Mouse (Mus musculus) stomach, postnatal 0 days (tissue): Measurements from ENCODE around the gene Wnk4. TPM values are rescaled to one million over a fixed set of nuclear protein-coding genes. Genes with fewer than 3 reads are reported as not detected.
A peak's percentile ranks its signal among the peaks of the same experiment; 100 is the strongest.

ENCODE experiments used
- ATAC-seq: fragments of 200-750 bp; cut with Nextera tagmentation; 2 replicates; pipeline ENCODE4 v1.8.0; 2017; ENCODE audit not compliant: low FRiP score, low TSS enrichment
- DNase-seq: peaks from one replicate; pipeline ENCODE4 v3.0.0-alpha.2; 2016; ENCODE audit warnings: low spot score
- H3K27ac ChIP-seq: fragments of 300-500 bp; sonication (generic); replicated peaks from 2 replicates; pipeline ENCODE4 v1.5.1; 2014; ENCODE audit warnings: mild to moderate bottlenecking, control low read depth
- H3K27me3 ChIP-seq: fragments of 300-500 bp; sonication (generic); 2 replicates; pipeline ENCODE4 v1.6.1; 2014; ENCODE audit warnings: low read length; ENCODE audit not compliant: control insufficient read depth, insufficient read depth
- H3K36me3 ChIP-seq: fragments of 300-500 bp; sonication (generic); 2 replicates; pipeline ENCODE4 v1.6.1; 2014; ENCODE audit warnings: low read length, mixed read lengths; ENCODE audit not compliant: control insufficient read depth, insufficient read depth
- H3K4me1 ChIP-seq: fragments of 300-500 bp; sonication (generic); replicated peaks from 2 replicates; pipeline ENCODE4 v1.6.1; 2014; ENCODE audit warnings: antibody characterized with exemption; ENCODE audit not compliant: control insufficient read depth, insufficient read depth
- H3K4me2 ChIP-seq: fragments of 300-500 bp; sonication (generic); replicated peaks from 2 replicates; pipeline ENCODE4 v1.6.1; 2014; ENCODE audit warnings: low read depth, mild to moderate bottlenecking, control low read depth, moderate library complexity
- H3K4me3 ChIP-seq: fragments of 300-500 bp; sonication (generic); 2 replicates; pipeline ENCODE4 v1.5.1; 2014; ENCODE audit warnings: low read depth, low read length, control low read depth
- H3K9ac ChIP-seq: fragments of 300-500 bp; sonication (generic); 2 replicates; pipeline ENCODE4 v1.6.1; 2014; ENCODE audit warnings: mild to moderate bottlenecking, low read length, control low read depth, mixed read lengths
- H3K9me3 ChIP-seq: fragments of 300-500 bp; sonication (generic); 2 replicates; pipeline ENCODE4 v1.6.1; 2016; ENCODE audit warnings: low read length; ENCODE audit not compliant: control insufficient read depth
- CTCF ChIP-seq: IDR thresholded peaks from 2 replicates; pipeline ENCODE4 v1.5.1; 2016; ENCODE audit warnings: antibody characterized with exemption, low read depth, mild to moderate bottlenecking, moderate library complexity
- EP300 ChIP-seq: optimal IDR thresholded peaks from 2 replicates; pipeline ENCODE3; 2016; ENCODE audit warnings: antibody characterized with exemption
- WGBS: fragments of 180-500 bp; shearing (Covaris S2); extraction: QIAGEN DNeasy Blood & Tissue Kit; methylation state at CpG from one replicate; pipeline ENCODE4 v1.1.7; 2014; 5-methylcytosine and 5-hydroxymethylcytosine counted together
- polyA plus RNA-seq: library from polyadenylated mRNA; unstranded; fragments of >200 nt; fragmentation: Nextera tagmentation; extraction: Ambion mirVana; gene quantifications from 2 replicates; pipeline ENCODE4 v1.2.1, GENCODE M21; 2015

Wnk4 gene
- polyA plus RNA-seq, 1 experiment from 2014 or later = 15.9 TPM

DNA sequence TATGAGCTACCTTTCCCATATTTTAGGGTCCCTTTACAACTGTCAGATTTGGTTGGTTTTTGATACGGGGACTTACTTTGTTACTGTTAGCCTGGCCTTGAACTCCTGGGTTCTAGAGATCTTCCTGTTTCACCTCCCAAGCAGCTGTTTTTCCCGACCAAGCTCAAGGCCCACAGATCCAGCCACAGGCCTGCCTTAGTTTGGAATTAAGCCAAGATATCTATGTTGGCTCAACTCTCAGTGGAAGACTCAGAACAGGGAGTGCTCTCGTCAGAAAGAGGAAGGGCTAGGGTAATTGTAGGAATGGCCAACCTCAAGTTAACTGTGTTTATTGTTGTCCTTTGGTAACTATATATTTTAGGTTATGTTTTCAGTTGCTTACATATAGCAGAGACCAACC is 51.8 kb downstream of the Wnk4 start:
- Histone ChIP-seq H3K4me3 (no peak overlapping the region), H3K9me3 (no peaks in the 10 kb centered on the region), H3K27ac (no peak overlapping the region), H3K9ac (no peak overlapping the region), H3K4me2 (no peak overlapping the region), H3K27me3 (no peaks in the 10 kb centered on the region), H3K36me3 (no peaks in the 10 kb centered on the region), H3K4me1 (peaks cover 3% of the 10 kb centered on the region; the same call in 1 of the 2 replicates)
- TF ChIP-seq EP300 (no peak), CTCF (no peak)
- ATAC-seq = no peak
- WGBS = 36% methylated on average over 3 of the region's 3 CpGs
- no peak for DNase-seq

GRCm38 (mm10) chr11:101314567-101314966 is 54.2 kb downstream of the Wnk4 start:
- H3K4me1 ChIP-seq = peaks cover 3% of the 10 kb centered on the region; the same call in 1 of the 2 replicates
- H3K36me3 ChIP-seq = peaks cover 6% of the 10 kb centered on the region; the same call in 1 of the 2 replicates
- no peak overlapping the region for H3K4me2 ChIP-seq
- H3K27me3 ChIP-seq = no peaks in the 10 kb centered on the region
- no peak for ATAC-seq
- no peaks in the 10 kb centered on the region for H3K9me3 ChIP-seq
- no peak for DNase-seq
- no peak overlapping the region for H3K27ac ChIP-seq
- H3K9ac ChIP-seq = no peak overlapping the region
- 0 out of 2 replicates have a peak, but pooled peaks have one; percentile 27 for TF ChIP-seq CTCF
- no peak for TF ChIP-seq EP300
- H3K4me3 ChIP-seq = no peak overlapping the region
- whole genome bisulfite sequencing = 87% methylated on average over 1 of the region's 1 CpGs

DNA sequence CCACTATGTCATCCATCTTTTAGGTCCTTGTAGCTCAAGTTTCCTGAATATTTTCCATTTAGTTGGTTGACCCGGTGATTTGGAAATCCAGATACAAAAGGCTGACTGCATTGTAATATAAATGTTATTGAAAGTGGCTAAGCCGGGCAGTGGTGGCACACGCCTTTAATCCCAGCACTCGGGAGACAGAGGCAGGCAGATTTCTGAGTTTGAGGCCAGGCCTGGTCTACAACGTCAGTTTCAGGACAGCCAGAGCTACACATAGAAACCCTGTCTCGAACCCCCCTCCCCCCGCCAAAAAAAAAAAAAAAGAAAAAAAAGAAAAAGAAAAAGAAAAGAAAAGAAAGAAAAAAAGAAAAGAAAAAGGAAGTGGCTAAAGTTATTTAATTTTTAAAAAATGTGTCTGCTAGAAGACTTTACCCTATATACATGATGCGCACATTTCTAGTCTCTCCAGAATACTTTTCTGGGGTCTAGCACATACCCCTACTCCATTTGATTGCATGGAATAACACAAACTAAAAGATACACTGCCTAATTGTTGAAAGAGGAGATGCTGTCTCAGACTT is 54.8 kb downstream of the Wnk4 start:
- H3K4me1 ChIP-seq = peaks cover 3% of the 10 kb centered on the region; the same call in 1 of the 2 replicates
- peaks cover 10% of the 10 kb centered on the region; the same call in 1 of the 2 replicates for H3K36me3 ChIP-seq
- DNase-seq (no peak), ATAC-seq (no peak)
- H3K9ac ChIP-seq = peak overlapping the region; percentile 91
- H3K27me3 ChIP-seq = no peaks in the 10 kb centered on the region
- no peak for TF ChIP-seq EP300
- TF ChIP-seq CTCF = no peak
- WGBS = 76% methylated on average over 8 of the region's 8 CpGs
- H3K27ac ChIP-seq = peak overlapping the region; percentile 78
- H3K4me3 ChIP-seq = peak overlapping the region; percentile 95
- H3K9me3 ChIP-seq = no peaks in the 10 kb centered on the region
- peak overlapping the region; percentile 88 for H3K4me2 ChIP-seq

DNA sequence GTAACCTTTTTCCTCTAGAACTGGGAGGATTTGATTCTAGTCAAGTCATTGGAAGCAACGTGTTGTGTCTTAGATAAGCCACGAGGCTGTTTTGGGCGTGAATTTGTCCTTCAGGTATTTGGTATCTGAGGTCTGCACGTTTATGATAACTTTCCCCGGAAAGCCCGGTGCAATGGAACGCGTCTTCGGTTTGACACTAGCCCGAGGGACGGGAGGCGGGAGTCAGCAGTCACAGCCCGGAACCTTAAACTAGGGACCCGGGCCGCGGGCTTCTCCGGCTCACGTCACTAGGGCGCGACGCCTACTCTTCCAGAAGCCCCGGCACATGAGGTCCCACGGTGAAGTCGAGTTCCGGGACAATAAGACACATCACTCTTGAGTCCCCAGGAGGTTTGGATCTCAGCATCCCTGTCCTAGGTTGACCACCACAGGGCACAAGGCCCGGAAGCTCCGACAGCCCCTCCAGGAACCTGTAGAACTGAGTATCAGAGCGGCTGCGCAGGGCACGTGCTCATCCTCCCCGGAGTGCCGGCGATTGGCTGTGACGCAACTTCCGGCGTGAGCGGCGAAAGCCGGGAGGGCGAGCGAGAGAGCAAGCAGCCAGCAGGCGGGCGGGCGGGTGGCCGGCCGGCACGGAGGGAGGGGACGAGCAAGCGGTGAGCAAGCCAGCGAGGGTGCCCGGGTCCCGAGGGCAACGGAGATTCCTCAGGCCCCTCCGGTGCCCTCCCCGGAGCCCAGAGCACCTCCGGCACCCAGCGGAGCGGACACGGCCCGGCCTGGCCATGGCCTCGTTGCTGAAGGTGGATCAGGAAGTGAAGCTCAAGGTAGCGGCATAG is 55.5 kb downstream of the Wnk4 start, which contains the start of gene Psme3:
TSS of gene Psme3 (plus strand) at position 549 of the 836 bp plus-strand sequence.
- Histone ChIP-seq H3K4me2 (peak within 1 kb of the TSS; percentile 88), H3K9me3 (no peaks in the 10 kb centered on the region), H3K9ac (peak within 1 kb of the TSS; percentile 91), H3K27me3 (no peaks in the 10 kb centered on the region), H3K4me1 (peaks cover 3% of the 10 kb centered on the region; the same call in 1 of the 2 replicates), H3K27ac (peak within 1 kb of the TSS; percentile 78), H3K4me3 (peak within 1 kb of the TSS; percentile 95), H3K36me3 (peaks cover 17% of the 10 kb centered on the region)
- TF ChIP-seq CTCF (peak; percentile 12; the same call in 1 of the 2 replicates), EP300 (peak; percentile 15)
- under 1% methylated on average over 49 of the region's 62 CpGs for WGBS
- ATAC-seq = peak; percentile 94
- DNase-seq = peak; percentile 94

GRCm38 (mm10) chr11:101316501-101316917 is 56.1 kb downstream of the Wnk4 start:
- ATAC-seq (peak; percentile 45), DNase-seq (peak; percentile 54)
- WGBS = 0% methylated on average over 17 of the region's 17 CpGs
- Histone ChIP-seq H3K9ac (peak overlapping the region; percentile 91), H3K4me3 (peak overlapping the region; percentile 95), H3K27me3 (no peaks in the 10 kb centered on the region), H3K9me3 (no peaks in the 10 kb centered on the region), H3K4me2 (peak overlapping the region; percentile 88), H3K4me1 (peaks cover 3% of the 10 kb centered on the region; the same call in 1 of the 2 replicates), H3K27ac (peak overlapping the region; percentile 78), H3K36me3 (peaks cover 22% of the 10 kb centered on the region)
- TF ChIP-seq CTCF (no peak), EP300 (no peak)

DNA sequence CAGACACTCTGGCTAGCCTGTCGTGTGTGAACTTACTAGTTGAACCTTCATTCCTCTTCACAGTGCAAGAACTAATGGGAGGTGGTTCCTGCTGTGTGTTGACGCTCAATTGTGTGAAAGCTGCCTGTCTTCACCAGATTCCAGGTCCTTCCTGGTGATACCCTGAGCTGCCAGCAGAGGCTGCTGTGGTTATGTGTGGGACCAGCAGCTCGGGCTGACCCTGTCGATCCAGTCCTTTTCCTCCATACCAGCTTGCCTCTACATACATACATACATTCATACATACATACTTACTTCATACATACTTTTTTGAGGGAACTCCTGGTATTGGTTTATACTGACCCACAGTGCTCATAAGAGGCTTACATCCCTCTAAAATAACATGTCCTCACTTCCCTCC is 63.2 kb downstream of the Wnk4 start:
- no peak overlapping the region for H3K4me3 ChIP-seq
- no peaks in the 10 kb centered on the region for H3K27me3 ChIP-seq
- TF ChIP-seq EP300 (no peak), CTCF (peak; percentile 99)
- H3K4me2 ChIP-seq = no peak overlapping the region
- WGBS = 5% methylated on average over 4 of the region's 4 CpGs
- H3K9ac ChIP-seq = no peak overlapping the region
- H3K36me3 ChIP-seq = peaks cover 35% of the 10 kb centered on the region
- no peaks in the 10 kb centered on the region for H3K9me3 ChIP-seq
- ATAC-seq (peak; percentile 62), DNase-seq (peak; percentile 85)
- H3K4me1 ChIP-seq = no peaks in the 10 kb centered on the region
- no peak overlapping the region for H3K27ac ChIP-seq
